Mouse (Mus musculus): ENCODE measurements around the gene Ranbp1.
"Not testable (repeated sequence)": the region's sequence is repeated elsewhere in the genome, so short reads cannot be mapped to it uniquely, and the experiment has no call there.

The Ranbp1 gene

DNA sequence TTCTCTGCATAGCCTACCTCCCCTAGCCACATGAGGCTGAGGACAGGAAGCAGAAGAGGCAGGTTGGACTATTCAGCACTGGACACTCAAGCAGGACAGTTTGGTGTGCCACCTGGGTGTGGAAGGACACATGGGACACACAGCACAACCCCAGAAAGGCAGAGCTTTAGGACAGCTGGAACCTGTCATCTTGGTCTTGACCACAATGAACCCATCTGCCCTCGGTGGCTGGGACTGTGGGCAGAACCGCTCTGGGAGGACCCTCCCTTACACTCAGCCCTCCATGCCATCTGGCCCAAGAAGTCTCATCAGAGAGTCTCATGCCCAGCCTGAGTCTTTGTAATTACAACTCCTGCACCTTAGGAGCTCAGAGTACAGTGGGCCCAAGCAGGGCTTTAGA, 48.5 kb downstream of the Ranbp1 start:
- no peak for DNase-seq

- DNase-seq, result no peak
These were observed 50.0 kb downstream of the Ranbp1 start for GRCm38 (mm10) chr16:18198365-18199098.

- DNase-seq, result no peak
These were observed 50.7 kb downstream of the Ranbp1 start for GRCm38 (mm10) chr16:18197881-18198280.

- not testable (repeated sequence) for DNase-seq
These were observed 53.0 kb downstream of the Ranbp1 start for GRCm38 (mm10) chr16:18195561-18195960.

DNA sequence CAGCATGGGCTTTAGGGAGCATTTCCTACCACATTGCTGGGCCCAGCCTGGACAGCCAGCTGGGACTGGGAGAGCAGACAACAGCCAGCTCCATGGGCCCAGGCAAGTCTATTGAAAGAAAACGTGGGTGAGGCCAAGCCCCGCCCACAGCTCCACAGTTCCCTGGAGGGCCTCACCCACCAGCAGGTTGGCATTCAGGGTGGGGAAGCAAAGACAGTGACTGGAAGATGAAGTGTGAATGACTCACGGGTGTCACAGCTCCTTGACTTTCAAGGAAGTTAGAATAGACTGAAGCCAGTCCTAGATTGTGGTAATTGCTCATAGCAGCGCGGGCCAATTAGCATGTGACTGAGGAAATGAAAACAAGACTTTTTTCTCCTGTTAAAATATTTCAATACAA, 53.5 kb downstream of the Ranbp1 start:
- no peak for DNase-seq

DNA sequence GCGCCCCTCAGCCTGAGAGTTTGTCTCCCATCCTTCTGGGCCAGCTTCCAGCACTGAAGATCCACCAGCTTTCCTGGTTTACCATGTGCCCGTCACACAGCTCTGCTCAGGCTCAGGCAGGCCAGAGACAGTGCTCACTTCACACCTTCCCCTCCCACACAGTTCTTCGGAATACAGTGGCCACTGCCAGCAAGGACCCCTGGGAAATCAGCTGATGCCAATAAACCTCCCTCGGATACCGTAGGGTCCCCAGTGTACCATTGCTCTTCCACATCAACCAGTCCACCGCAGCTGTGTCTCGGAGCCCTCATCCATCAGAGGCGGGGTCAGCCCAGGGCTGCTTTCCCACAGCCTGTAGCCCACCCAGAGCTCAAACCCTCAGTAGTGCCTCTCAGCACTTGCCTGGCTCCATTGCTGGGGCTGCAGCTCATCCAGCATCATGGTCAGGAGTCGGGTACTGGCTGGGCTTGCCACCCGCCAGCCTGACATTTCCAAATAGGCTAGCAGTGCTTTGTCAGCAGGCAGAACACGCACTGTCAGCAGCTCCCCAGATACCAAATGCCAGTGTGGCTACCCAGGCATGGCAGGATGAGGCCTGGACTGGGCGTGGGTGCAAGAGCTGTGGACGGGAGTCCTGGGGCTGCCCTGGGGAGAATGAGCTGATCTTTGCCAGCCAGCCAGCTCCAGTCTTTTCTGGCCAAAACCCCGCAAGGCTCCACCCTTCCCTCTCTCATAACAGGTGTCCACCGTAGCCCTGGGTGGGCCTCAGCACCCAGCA, 54.1 kb downstream of the Ranbp1 start:
- no peak for DNase-seq

DNA sequence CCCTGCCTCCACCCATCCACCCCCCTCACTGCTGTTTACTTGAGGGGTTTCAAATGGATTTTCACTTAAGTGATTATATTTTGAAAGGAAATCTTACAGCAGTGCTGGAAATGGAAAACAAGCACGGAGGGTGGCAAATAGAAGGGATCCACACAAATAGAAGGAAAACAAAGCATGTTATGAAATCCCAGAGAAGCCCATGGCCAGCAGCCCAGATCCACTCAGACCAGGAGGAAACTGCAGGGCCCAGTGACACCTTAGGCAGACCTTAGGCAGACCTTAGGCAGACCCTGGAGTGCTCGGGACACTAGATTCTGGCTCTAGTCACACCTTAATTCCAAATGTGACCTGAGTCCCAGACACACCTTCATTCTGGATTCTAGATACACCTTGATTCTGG, 57.5 kb downstream of the Ranbp1 start:
- no peak for DNase-seq

Data from heart, adult 11 months (tissue).